Mouse (Mus musculus) erythroblast, embryonic 14.5 days (primary cell): ENCODE results near the gene 2810408A11Rik.

Experiments
- GATA1 ChIP-seq: IDR thresholded peaks from 2 replicates; pipeline ENCODE4 v1.6.1; 2012; ENCODE audit warnings: low read length, inconsistent platforms, mixed read lengths
- TAL1 ChIP-seq: IDR thresholded peaks from 3 replicates; pipeline ENCODE4 v1.6.1; 2012; ENCODE audit warnings: low read length, inconsistent platforms, mixed read lengths

- no peak for TF ChIP-seq GATA1
- TF ChIP-seq TAL1 = no peak
These were observed 19.8 kb downstream of the 2810408A11Rik start, which contains the start of gene Kctd11 for GRCm38 (mm10) chr11:69880853-69881603.
